Mouse (Mus musculus): ENCODE results near the gene D7Ertd443e. TPM values are rescaled to one million over a fixed set of nuclear protein-coding genes. Genes with fewer than 3 reads are reported as not detected.

Gene D7Ertd443e
- polyA plus RNA-seq, 1 experiment from 2014 or later: not detected

DNA sequence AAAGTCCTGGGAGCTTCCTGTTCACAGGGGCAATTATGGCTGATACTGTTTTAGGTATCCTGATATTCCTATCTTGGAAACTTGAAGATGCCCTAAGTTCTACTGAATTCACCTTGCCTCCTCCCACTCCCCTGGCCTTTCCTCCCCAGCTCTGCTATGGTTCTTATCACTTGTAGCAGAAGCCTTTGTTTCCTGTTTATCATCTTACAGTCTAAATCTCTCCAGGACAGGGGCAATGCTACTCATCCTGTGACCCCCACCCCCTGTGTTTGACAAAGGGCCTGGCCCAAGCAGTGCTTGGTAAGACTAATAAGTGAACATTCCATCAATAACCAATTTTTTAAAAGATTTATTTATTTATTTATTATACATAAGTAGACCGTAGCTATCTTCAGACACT lies 144.9 kb downstream of the D7Ertd443e start:
- ATAC-seq (ENCODE audit: insufficient read depth): no peak
- 69% methylated on average over 1 of the region's 1 CpGs for WGBS (ENCODE audit: insufficient replicate concordance)
- H3K36me3 ChIP-seq (replicated peaks): no peaks in the 10 kb centered on the region

DNA sequence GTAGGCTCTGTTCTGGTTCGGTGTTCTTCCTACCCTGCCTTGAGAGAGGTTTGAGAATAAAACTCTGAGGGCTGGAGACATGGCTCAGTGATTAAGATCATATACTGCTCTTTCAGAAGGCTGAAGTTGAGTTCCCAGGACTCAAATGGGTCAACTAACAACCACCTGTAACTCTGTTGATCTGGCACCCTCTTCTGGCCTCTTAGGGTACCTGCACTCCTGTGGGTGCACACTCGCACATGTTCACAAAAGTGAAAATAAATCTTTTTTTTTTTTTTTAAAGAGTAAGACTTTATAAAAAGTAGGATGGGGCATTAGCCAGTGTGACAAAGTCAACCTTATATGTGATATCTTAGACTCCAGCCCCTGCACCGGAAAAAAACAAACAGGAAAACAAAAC lies 146.6 kb downstream of the D7Ertd443e start:
- no peak overlapping the region for H3K4me3 ChIP-seq (replicated peaks)
- no peak for ATAC-seq (ENCODE audit: insufficient read depth)
- H3K4me1 ChIP-seq (replicated peaks): no peaks in the 10 kb centered on the region
- H3K36me3 ChIP-seq (replicated peaks): no peaks in the 10 kb centered on the region
- H3K4me2 ChIP-seq: no peak overlapping the region
- H3K27ac ChIP-seq (replicated peaks): no peak overlapping the region
- no peaks in the 10 kb centered on the region for H3K27me3 ChIP-seq
- no peaks in the 10 kb centered on the region for H3K9me3 ChIP-seq (replicated peaks)
- no peak overlapping the region for H3K9ac ChIP-seq
- WGBS (ENCODE audit: insufficient replicate concordance): 72% methylated on average over 3 of the region's 3 CpGs

More for the DNA sequence above, 144.9 kb downstream of the D7Ertd443e start:
- no peak overlapping the region for H3K27ac ChIP-seq (replicated peaks)
- no peak overlapping the region for H3K4me3 ChIP-seq (replicated peaks)
- no peaks in the 10 kb centered on the region for H3K27me3 ChIP-seq
- H3K9me3 ChIP-seq (replicated peaks): no peaks in the 10 kb centered on the region
- no peak overlapping the region for H3K9ac ChIP-seq
- no peaks in the 10 kb centered on the region for H3K4me1 ChIP-seq (replicated peaks)
- no peak overlapping the region for H3K4me2 ChIP-seq

- 67% methylated on average over 2 of the region's 2 CpGs for WGBS (ENCODE audit: insufficient replicate concordance)
Measured at GRCm38 (mm10) chr7:134237356-134237755, 148.1 kb downstream of the D7Ertd443e start.

DNA sequence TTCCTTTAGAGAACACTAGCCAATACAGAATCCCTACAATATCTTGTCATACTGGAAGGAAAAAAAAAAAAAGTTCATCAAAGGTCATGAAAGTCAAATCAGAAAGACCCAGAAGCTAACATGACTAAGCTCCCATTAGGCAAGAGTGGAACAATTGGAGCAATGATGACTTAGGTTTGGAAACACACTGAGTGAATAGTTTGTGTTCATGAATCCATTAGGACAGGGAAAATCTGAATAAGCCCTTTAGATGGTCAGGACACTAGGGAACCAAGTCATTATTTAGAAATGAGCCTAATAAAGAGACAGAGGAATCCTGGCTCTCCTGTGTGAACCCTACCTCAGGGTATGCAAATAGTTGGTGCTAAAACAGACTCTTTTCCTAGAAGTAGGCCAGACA lies 148.7 kb downstream of the D7Ertd443e start:
- Histone ChIP-seq H3K9me3 (replicated peaks) (no peaks in the 10 kb centered on the region), H3K4me1 (replicated peaks) (no peaks in the 10 kb centered on the region), H3K27me3 (no peaks in the 10 kb centered on the region), H3K9ac (no peak overlapping the region), H3K27ac (replicated peaks) (no peak overlapping the region), H3K36me3 (replicated peaks) (no peaks in the 10 kb centered on the region), H3K4me2 (no peak overlapping the region), H3K4me3 (replicated peaks) (no peak overlapping the region)
- ATAC-seq (ENCODE audit: insufficient read depth): no peak

More at GRCm38 (mm10) chr7:134237356-134237755, 148.1 kb downstream of the D7Ertd443e start:
- Histone ChIP-seq H3K9me3 (replicated peaks) (no peaks in the 10 kb centered on the region), H3K4me3 (replicated peaks) (no peak overlapping the region), H3K27ac (replicated peaks) (no peak overlapping the region), H3K27me3 (no peaks in the 10 kb centered on the region), H3K4me1 (replicated peaks) (no peaks in the 10 kb centered on the region), H3K9ac (no peak overlapping the region), H3K36me3 (replicated peaks) (no peaks in the 10 kb centered on the region), H3K4me2 (no peak overlapping the region)
- ATAC-seq (ENCODE audit: insufficient read depth): no peak

DNA sequence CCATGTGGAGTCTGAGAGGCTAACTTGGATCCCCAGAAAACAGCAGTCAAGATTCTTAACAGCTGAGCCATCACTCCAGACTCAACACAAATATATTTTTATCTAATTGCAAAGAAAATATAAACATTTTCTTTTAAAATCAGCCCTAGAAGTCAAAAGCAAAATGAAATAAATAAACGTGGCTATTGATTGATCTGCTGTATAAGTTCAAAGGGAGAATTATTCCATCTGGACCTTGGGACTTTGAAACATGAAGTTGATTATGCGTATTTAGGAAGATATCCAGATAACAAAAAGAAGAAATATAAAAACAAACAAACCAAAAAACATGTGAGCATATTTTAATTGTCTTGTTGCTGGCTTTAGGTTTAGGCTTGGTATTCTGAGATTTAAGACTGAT lies 149.9 kb downstream of the D7Ertd443e start:
- Histone ChIP-seq H3K9me3 (replicated peaks) (no peaks in the 10 kb centered on the region), H3K4me2 (no peak overlapping the region), H3K36me3 (replicated peaks) (no peaks in the 10 kb centered on the region), H3K27ac (replicated peaks) (no peak overlapping the region), H3K27me3 (no peaks in the 10 kb centered on the region), H3K4me3 (replicated peaks) (no peak overlapping the region), H3K4me1 (replicated peaks) (no peaks in the 10 kb centered on the region), H3K9ac (no peak overlapping the region)
- ATAC-seq (ENCODE audit: insufficient read depth): no peak
- WGBS (ENCODE audit: insufficient replicate concordance): 40% methylated on average over 2 of the region's 2 CpGs

- H3K4me1 ChIP-seq (replicated peaks): no peaks in the 10 kb centered on the region
- 47% methylated on average over 14 of the region's 14 CpGs for WGBS (ENCODE audit: insufficient replicate concordance)
- ATAC-seq (ENCODE audit: insufficient read depth): no peak
- no peak within 1 kb of the TSS for H3K4me3 ChIP-seq (replicated peaks)
- no peak within 1 kb of the TSS for H3K27ac ChIP-seq (replicated peaks)
- H3K36me3 ChIP-seq (replicated peaks): no peaks in the 10 kb centered on the region
- H3K4me2 ChIP-seq: no peak within 1 kb of the TSS
- H3K9ac ChIP-seq: no peak within 1 kb of the TSS
- no peaks in the 10 kb centered on the region for H3K9me3 ChIP-seq (replicated peaks)
- no peaks in the 10 kb centered on the region for H3K27me3 ChIP-seq
Measured at GRCm38 (mm10) chr7:134231378-134232346, 153.8 kb downstream of the D7Ertd443e start, which contains the start of gene Adam12. Gene Adam12 (minus strand): TSS chr7:134232146.

DNA sequence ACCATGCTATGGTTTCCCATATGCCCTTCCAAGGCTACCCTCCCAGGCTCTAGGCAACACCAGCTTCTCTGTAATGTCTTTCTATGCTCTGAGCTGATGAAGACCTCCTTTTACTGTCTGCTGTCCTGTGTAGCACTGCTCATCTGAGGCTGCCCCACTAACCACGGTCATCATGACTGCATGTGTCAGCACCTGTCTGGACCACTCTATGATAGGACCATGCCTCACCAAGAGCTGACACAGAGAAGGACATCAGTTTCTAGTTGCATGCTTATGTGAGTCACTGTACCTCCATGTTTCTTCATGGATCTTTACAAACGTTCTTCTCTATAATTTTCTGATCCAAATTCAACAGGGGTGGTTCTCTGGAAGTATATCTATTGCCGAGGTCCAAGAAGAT lies 154.8 kb downstream of the D7Ertd443e start:
- H3K27me3 ChIP-seq: peaks cover 9% of the 10 kb centered on the region
- no peaks in the 10 kb centered on the region for H3K9me3 ChIP-seq (replicated peaks)
- H3K27ac ChIP-seq (replicated peaks): no peak overlapping the region
- no peak overlapping the region for H3K9ac ChIP-seq
- H3K4me1 ChIP-seq (replicated peaks): no peaks in the 10 kb centered on the region
- H3K36me3 ChIP-seq (replicated peaks): no peaks in the 10 kb centered on the region
- no peak overlapping the region for H3K4me2 ChIP-seq
- no peak for ATAC-seq (ENCODE audit: insufficient read depth)
- no peak overlapping the region for H3K4me3 ChIP-seq (replicated peaks)
- WGBS (ENCODE audit: insufficient replicate concordance): 54% methylated on average over 3 of the region's 3 CpGs

DNA sequence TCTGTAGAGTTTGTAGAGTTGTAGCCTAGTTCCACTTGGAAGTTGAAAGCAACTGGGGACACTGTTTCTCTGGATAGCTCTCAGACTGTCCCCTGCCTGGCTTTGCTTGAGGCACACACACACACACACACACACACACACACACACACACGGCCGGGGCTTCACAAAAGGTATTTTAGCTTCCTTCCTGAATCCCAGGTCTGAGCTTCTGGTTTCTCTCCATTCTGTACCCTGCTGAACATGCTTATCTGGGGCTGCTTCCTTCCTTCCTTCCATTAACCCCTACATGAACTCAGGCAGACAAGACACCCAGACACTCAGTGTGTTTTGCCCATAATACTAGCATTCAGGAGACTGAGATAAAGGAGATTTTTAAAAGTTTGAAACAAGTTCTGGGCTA lies 155.6 kb downstream of the D7Ertd443e start:
- WGBS (ENCODE audit: insufficient replicate concordance): 10% methylated on average over 2 of the region's 2 CpGs
- Histone ChIP-seq H3K27me3 (peaks cover 17% of the 10 kb centered on the region), H3K4me2 (no peak overlapping the region), H3K36me3 (replicated peaks) (no peaks in the 10 kb centered on the region), H3K4me1 (replicated peaks) (no peaks in the 10 kb centered on the region), H3K27ac (replicated peaks) (no peak overlapping the region), H3K9ac (no peak overlapping the region), H3K9me3 (replicated peaks) (no peaks in the 10 kb centered on the region), H3K4me3 (replicated peaks) (no peak overlapping the region)
- ATAC-seq (ENCODE audit: insufficient read depth): no peak

GRCm38 (mm10) chr7:134227773-134228455 lies 157.5 kb downstream of the D7Ertd443e start:
- Histone ChIP-seq H3K4me2 (no peak overlapping the region), H3K4me1 (replicated peaks) (no peaks in the 10 kb centered on the region), H3K27ac (replicated peaks) (no peak overlapping the region), H3K9ac (no peak overlapping the region), H3K9me3 (replicated peaks) (no peaks in the 10 kb centered on the region), H3K27me3 (peaks cover 29% of the 10 kb centered on the region), H3K36me3 (replicated peaks) (no peaks in the 10 kb centered on the region), H3K4me3 (replicated peaks) (no peak overlapping the region)
- no peak for ATAC-seq (ENCODE audit: insufficient read depth)
- WGBS (ENCODE audit: insufficient replicate concordance): 39% methylated on average over 13 of the region's 13 CpGs

GRCm38 (mm10) chr7:134227101-134227500 lies 158.4 kb downstream of the D7Ertd443e start:
- H3K9ac ChIP-seq: no peak overlapping the region
- H3K4me3 ChIP-seq (replicated peaks): no peak overlapping the region
- H3K4me2 ChIP-seq: no peak overlapping the region
- H3K9me3 ChIP-seq (replicated peaks): no peaks in the 10 kb centered on the region
- WGBS (ENCODE audit: insufficient replicate concordance): 56% methylated on average over 4 of the region's 4 CpGs
- no peaks in the 10 kb centered on the region for H3K36me3 ChIP-seq (replicated peaks)
- peaks cover 29% of the 10 kb centered on the region for H3K27me3 ChIP-seq
- H3K27ac ChIP-seq (replicated peaks): no peak overlapping the region
- no peaks in the 10 kb centered on the region for H3K4me1 ChIP-seq (replicated peaks)
- ATAC-seq (ENCODE audit: insufficient read depth): no peak

DNA sequence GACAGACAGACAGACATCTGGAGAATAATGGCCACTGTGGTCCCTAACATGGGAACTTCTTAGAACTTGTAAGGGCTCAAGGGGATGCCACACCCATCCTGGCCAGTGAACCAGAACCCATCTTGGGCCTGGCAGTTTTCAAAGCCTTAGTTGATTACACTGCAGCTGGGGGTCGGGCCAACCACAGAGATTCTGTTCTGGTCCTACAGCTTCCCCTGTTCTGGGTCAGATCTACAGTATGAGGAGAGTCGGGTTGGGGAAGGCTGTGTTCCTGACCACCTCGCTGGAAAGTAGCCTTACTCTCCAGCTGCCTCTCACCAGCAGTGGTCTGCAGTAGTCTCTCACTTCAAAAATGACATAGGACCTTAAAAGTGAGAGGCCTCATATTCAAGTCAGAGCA lies 159.2 kb downstream of the D7Ertd443e start:
- no peak overlapping the region for H3K27ac ChIP-seq (replicated peaks)
- no peaks in the 10 kb centered on the region for H3K4me1 ChIP-seq (replicated peaks)
- H3K9me3 ChIP-seq (replicated peaks): no peaks in the 10 kb centered on the region
- no peak for ATAC-seq (ENCODE audit: insufficient read depth)
- WGBS (ENCODE audit: insufficient replicate concordance): 53% methylated on average over 3 of the region's 3 CpGs
- H3K4me2 ChIP-seq: no peak overlapping the region
- H3K36me3 ChIP-seq (replicated peaks): no peaks in the 10 kb centered on the region
- H3K27me3 ChIP-seq: peaks cover 29% of the 10 kb centered on the region
- no peak overlapping the region for H3K9ac ChIP-seq
- no peak overlapping the region for H3K4me3 ChIP-seq (replicated peaks)
